Mouse (Mus musculus) G1E (cell line): ENCODE measurements at regions not wholly inside any gene's neighbourhood (a gene's known extent, or its start where the extent isn't known, plus 50 kb on each side); places are given as distances from the start of the nearest gene placed in this dataset.

Experiments used
- CTCF ChIP-seq: IDR thresholded peaks from 2 replicates; pipeline ENCODE4 v1.5.1; 2012; ENCODE audit warnings: low read depth, low read length, inconsistent platforms, mixed read lengths
- GATA1 ChIP-seq: IDR thresholded peaks from 2 replicates; pipeline ENCODE4 v1.6.1; 2012; ENCODE audit warnings: borderline replicate concordance, low read length, inconsistent platforms, mixed read lengths
- GATA2 ChIP-seq: IDR thresholded peaks from 2 replicates; pipeline ENCODE4 v1.6.1; 2012; ENCODE audit warnings: low read depth, low read length, inconsistent platforms, borderline replicate concordance
- POLR2AphosphoS5 ChIP-seq: IDR thresholded peaks from 2 replicates; pipeline ENCODE4 v1.6.1; 2012; ENCODE audit warnings: low read depth, low read length, inconsistent platforms; ENCODE audit not compliant: insufficient replicate concordance
- TAL1 ChIP-seq: conservative IDR thresholded peaks from 2 replicates; pipeline ENCODE4 v1.6.1; 2012; ENCODE audit warnings: low read depth, low read length, inconsistent platforms, mixed read lengths

DNA sequence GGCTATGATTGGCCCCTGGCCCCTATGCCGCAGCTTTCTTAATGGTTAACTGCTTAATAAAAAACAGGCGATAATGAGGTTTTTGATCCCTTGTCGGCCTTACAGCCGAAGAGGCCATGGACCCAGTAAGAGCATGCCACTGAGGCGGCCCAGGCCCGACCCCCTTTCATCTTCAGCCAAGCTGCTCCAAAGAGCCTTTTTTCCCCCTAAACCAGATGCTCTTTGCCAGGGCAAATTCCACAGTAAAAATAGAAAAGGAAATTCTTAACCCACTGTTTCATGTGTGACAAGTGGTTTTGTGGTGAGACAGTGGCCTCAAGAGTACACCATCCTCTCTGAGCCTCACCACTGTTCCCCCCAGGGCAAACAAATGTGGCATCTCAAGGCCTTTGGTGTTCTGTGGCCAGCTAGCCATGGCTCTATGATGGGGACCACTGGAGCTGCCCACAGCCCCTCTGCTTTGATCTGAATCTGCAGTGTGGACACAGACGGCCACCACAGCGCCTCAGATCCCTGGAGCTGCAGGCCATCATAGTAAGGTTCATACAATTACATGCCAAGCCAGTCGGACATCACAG, 61.9 kb downstream of the Gm5294 start:
- TF ChIP-seq TAL1 (no peak), CTCF (no peak), GATA1 (no peak), GATA2 (no peak), POLR2AphosphoS5 (no peak)
